Mouse (Mus musculus) fibroblast of lung, adult 2 months (primary cell): ENCODE measurements around the gene Cntnap5a.
"Not testable (repeated sequence)": the region's sequence is repeated elsewhere in the genome, so short reads cannot be mapped to it uniquely, and the experiment has no call there.

Experiments used
- DNase-seq: peaks from one replicate; pipeline ENCODE4 v3.0.0-alpha.2; 2011; ENCODE audit warnings: low read depth

The Cntnap5a gene

GRCm38 (mm10) chr1:116107010-116107723 is 422.6 kb downstream of the Cntnap5a start:
- no peak for DNase-seq

GRCm38 (mm10) chr1:116107724-116108058 is 423.1 kb downstream of the Cntnap5a start:
- no peak for DNase-seq

GRCm38 (mm10) chr1:116108381-116108780 is 423.8 kb downstream of the Cntnap5a start:
- DNase-seq = no peak

- DNase-seq = no peak
Observed at GRCm38 (mm10) chr1:116125767-116126166, 441.2 kb downstream of the Cntnap5a start.

GRCm38 (mm10) chr1:116127085-116127484 is 442.5 kb downstream of the Cntnap5a start:
- DNase-seq = no peak

GRCm38 (mm10) chr1:116128450-116129246 is 444.1 kb downstream of the Cntnap5a start:
- DNase-seq = no peak

- DNase-seq = no peak
Observed at GRCm38 (mm10) chr1:116132471-116132870, 447.9 kb downstream of the Cntnap5a start.

- no peak for DNase-seq
Observed at GRCm38 (mm10) chr1:116149764-116150369, 465.3 kb downstream of the Cntnap5a start.

GRCm38 (mm10) chr1:116184471-116184870 is 499.9 kb downstream of the Cntnap5a start:
- DNase-seq = no peak

GRCm38 (mm10) chr1:116188142-116188541 is 503.6 kb downstream of the Cntnap5a start:
- not testable (repeated sequence) for DNase-seq

- no peak for DNase-seq
Observed at GRCm38 (mm10) chr1:116192299-116192698, 507.7 kb downstream of the Cntnap5a start.

GRCm38 (mm10) chr1:116216883-116217282 is 532.3 kb downstream of the Cntnap5a start:
- no peak for DNase-seq

GRCm38 (mm10) chr1:116240538-116240937 is 556.0 kb downstream of the Cntnap5a start:
- no peak for DNase-seq

GRCm38 (mm10) chr1:116243856-116244255 is 559.3 kb downstream of the Cntnap5a start:
- no peak for DNase-seq

- DNase-seq = no peak
Observed at GRCm38 (mm10) chr1:116281144-116281543, 596.6 kb downstream of the Cntnap5a start.

GRCm38 (mm10) chr1:116283968-116284367 is 599.4 kb downstream of the Cntnap5a start:
- no peak for DNase-seq

GRCm38 (mm10) chr1:116306555-116306954 is 622.0 kb downstream of the Cntnap5a start:
- no peak for DNase-seq

- no peak for DNase-seq
Observed at GRCm38 (mm10) chr1:116311512-116311911, 627.0 kb downstream of the Cntnap5a start.

- DNase-seq = no peak
Observed at GRCm38 (mm10) chr1:116313269-116313668, 628.7 kb downstream of the Cntnap5a start.

GRCm38 (mm10) chr1:116324505-116324904 is 639.9 kb downstream of the Cntnap5a start:
- no peak for DNase-seq

- no peak for DNase-seq
Observed at GRCm38 (mm10) chr1:116353669-116354068, 669.1 kb downstream of the Cntnap5a start.

- DNase-seq = no peak
Observed at GRCm38 (mm10) chr1:116365606-116366005, 681.0 kb downstream of the Cntnap5a start.

- DNase-seq = no peak
Observed at GRCm38 (mm10) chr1:116366171-116366570, 681.6 kb downstream of the Cntnap5a start.
